Mouse (Mus musculus) lung, embryonic 14.5 days (tissue): Measurements from ENCODE around the gene Arsb. TPM values are rescaled to one million over a fixed set of nuclear protein-coding genes. Genes with fewer than 3 reads are reported as not detected.

Source experiments
- ATAC-seq: fragments of 200-750 bp; cut with Nextera tagmentation; 2 replicates; pipeline ENCODE4 v1.8.0; 2017; ENCODE audit warnings: mild to moderate bottlenecking, moderate TSS enrichment, moderate library complexity; ENCODE audit not compliant: insufficient read depth
- DNase-seq: peaks from one replicate; pipeline ENCODE4 v3.0.0-alpha.2; 2015
- H3K27ac ChIP-seq: fragments of 300-500 bp; sonication (generic); 2 replicates; pipeline ENCODE4 v1.5.1; 2014; ENCODE audit warnings: low read depth, mild to moderate bottlenecking, moderate library complexity
- H3K27me3 ChIP-seq: fragments of 300-500 bp; sonication (generic); 2 replicates; pipeline ENCODE4 v1.6.1; 2014; ENCODE audit warnings: low read length, control low read depth; ENCODE audit not compliant: insufficient read depth
- H3K36me3 ChIP-seq: fragments of 300-500 bp; sonication (generic); 2 replicates; pipeline ENCODE4 v1.6.1; 2014; ENCODE audit warnings: control low read depth; ENCODE audit not compliant: insufficient read depth
- H3K4me1 ChIP-seq: fragments of 300-500 bp; sonication (generic); 2 replicates; pipeline ENCODE4 v1.6.1; 2014; ENCODE audit warnings: antibody characterized with exemption, control low read depth; ENCODE audit not compliant: insufficient read depth
- H3K4me2 ChIP-seq: fragments of 300-500 bp; sonication (generic); 2 replicates; pipeline ENCODE4 v1.6.1; 2014; ENCODE audit warnings: mild to moderate bottlenecking
- H3K4me3 ChIP-seq: fragments of 300-500 bp; sonication (generic); 2 replicates; pipeline ENCODE4 v1.5.1; 2014; ENCODE audit warnings: low read depth, low read length
- H3K9ac ChIP-seq: fragments of 300-500 bp; sonication (generic); 2 replicates; pipeline ENCODE4 v1.6.1; 2014
- H3K9me3 ChIP-seq: fragments of 300-500 bp; sonication (generic); 2 replicates; pipeline ENCODE4 v1.6.1; 2016; ENCODE audit warnings: low read depth, low read length, control low read depth
- CTCF ChIP-seq: IDR thresholded peaks from 2 replicates; pipeline ENCODE4 v1.5.1; 2016; ENCODE audit warnings: antibody characterized with exemption, low read depth
- WGBS: fragments of 180-500 bp; shearing (Covaris S2); extraction: QIAGEN DNeasy Blood & Tissue Kit; methylation state at CpG from one replicate; pipeline ENCODE4 v1.1.7; 2014; 5-methylcytosine and 5-hydroxymethylcytosine counted together
- polyA plus RNA-seq: library from polyadenylated mRNA; unstranded; fragments of >200 nt; fragmentation: Nextera tagmentation; extraction: Ambion mirVana; gene quantifications from 2 replicates; pipeline ENCODE4 v1.2.1, GENCODE M21; 2014

The Arsb gene
- 20.3 and 21.2 TPM in 2 replicates for polyA plus RNA-seq

DNA sequence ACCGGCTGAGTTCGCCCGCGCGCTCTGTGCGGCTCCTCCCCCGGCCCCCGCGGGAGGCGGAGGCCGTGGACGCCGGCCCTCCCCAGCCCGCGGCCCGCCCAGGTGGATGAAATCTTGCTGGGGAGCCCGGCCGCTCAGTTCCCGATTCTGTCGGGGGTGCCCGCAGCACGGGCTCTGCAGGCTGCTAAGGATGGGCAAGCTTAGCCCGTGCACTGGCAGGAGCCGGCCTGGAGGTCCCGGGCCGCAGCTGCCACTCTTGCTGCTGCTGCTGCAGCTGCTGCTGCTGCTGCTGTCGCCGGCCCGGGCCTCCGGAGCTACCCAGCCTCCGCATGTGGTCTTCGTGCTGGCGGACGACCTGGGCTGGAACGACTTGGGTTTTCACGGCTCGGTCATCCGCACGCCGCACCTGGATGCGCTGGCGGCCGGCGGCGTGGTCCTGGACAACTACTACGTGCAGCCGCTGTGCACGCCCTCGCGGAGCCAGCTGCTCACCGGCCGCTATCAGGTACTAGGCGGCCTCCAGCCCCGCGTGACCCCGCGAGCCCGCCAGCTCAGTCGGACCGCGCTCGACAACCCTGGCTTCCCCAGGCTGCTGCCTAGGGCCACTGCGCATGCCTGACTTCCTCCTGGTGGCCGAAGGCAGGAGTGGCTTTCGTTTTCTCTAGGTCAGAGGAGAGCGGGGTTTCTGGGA is at the start of gene Arsb:
TSS of gene Arsb (plus strand) at position 43 of the 691 bp plus-strand sequence.
- under 1% methylated on average over 66 of the region's 66 CpGs for WGBS
- peak within 1 kb of the TSS; percentile 88 for H3K27ac ChIP-seq
- H3K9me3 ChIP-seq = no peaks in the 10 kb centered on the region
- peak within 1 kb of the TSS; percentile 99 for H3K4me2 ChIP-seq
- H3K9ac ChIP-seq = peak within 1 kb of the TSS; percentile 82
- no peaks in the 10 kb centered on the region for H3K27me3 ChIP-seq
- ATAC-seq = peak; percentile 96
- no peaks in the 10 kb centered on the region for H3K36me3 ChIP-seq
- H3K4me1 ChIP-seq = no peaks in the 10 kb centered on the region
- peak; percentile 85 for TF ChIP-seq CTCF
- peak within 1 kb of the TSS; percentile 66 for H3K4me3 ChIP-seq
- peak; percentile 92 for DNase-seq

- Histone ChIP-seq H3K27me3 (0 out of 2 replicates have a peak, but pooled peaks cover 3% of the 10 kb centered on the region), H3K4me3 (no peak overlapping the region), H3K36me3 (no peaks in the 10 kb centered on the region), H3K4me2 (no peak overlapping the region), H3K9me3 (no peaks in the 10 kb centered on the region), H3K9ac (no peak overlapping the region), H3K4me1 (no peaks in the 10 kb centered on the region), H3K27ac (no peak overlapping the region)
- DNase-seq = no peak
- TF ChIP-seq CTCF = no peak
- 59% methylated on average over 4 of the region's 4 CpGs for WGBS
- ATAC-seq = no peak
These were observed 49.5 kb upstream of the Arsb start for GRCm38 (mm10) chr13:93721916-93722315.

DNA sequence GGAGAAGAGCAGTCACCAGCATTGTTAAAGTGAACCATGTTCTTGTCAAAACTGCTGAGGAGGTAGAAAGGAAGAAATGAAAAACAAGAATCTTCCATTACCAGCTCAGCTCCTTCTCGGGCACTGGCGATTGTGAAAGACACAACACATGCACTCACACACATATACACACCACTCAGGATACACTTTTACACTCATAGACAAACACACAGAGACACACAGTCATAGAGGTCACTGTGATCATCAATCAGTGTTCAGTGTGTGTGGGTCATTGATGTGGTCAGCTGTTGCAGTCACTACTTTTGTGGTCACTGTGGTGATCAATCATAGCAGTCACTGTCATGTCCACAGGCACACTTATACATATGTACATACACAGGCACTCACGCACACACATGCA is 48.0 kb upstream of the Arsb start:
- WGBS = 75% methylated on average over 3 of the region's 3 CpGs
- H3K4me2 ChIP-seq = no peak overlapping the region
- H3K27me3 ChIP-seq = 0 out of 2 replicates have a peak, but pooled peaks cover 3% of the 10 kb centered on the region
- no peak for TF ChIP-seq CTCF
- H3K9ac ChIP-seq = no peak overlapping the region
- no peaks in the 10 kb centered on the region for H3K4me1 ChIP-seq
- H3K36me3 ChIP-seq = no peaks in the 10 kb centered on the region
- ATAC-seq (peak; percentile 24; the same call in 1 of the 2 replicates), DNase-seq (no peak)
- no peaks in the 10 kb centered on the region for H3K9me3 ChIP-seq
- H3K27ac ChIP-seq = no peak overlapping the region
- no peak overlapping the region for H3K4me3 ChIP-seq

- Histone ChIP-seq H3K4me2 (no peak overlapping the region), H3K9ac (no peak overlapping the region), H3K9me3 (no peaks in the 10 kb centered on the region), H3K4me3 (no peak overlapping the region), H3K36me3 (no peaks in the 10 kb centered on the region), H3K27ac (no peak overlapping the region), H3K4me1 (no peaks in the 10 kb centered on the region), H3K27me3 (0 out of 2 replicates have a peak, but pooled peaks cover 3% of the 10 kb centered on the region)
- 17% methylated on average over 2 of the region's 2 CpGs for WGBS
- peak; percentile 62 for TF ChIP-seq CTCF
- no peak for ATAC-seq
- peak; percentile 43 for DNase-seq
These were observed 47.2 kb upstream of the Arsb start for GRCm38 (mm10) chr13:93724206-93724605.

DNA sequence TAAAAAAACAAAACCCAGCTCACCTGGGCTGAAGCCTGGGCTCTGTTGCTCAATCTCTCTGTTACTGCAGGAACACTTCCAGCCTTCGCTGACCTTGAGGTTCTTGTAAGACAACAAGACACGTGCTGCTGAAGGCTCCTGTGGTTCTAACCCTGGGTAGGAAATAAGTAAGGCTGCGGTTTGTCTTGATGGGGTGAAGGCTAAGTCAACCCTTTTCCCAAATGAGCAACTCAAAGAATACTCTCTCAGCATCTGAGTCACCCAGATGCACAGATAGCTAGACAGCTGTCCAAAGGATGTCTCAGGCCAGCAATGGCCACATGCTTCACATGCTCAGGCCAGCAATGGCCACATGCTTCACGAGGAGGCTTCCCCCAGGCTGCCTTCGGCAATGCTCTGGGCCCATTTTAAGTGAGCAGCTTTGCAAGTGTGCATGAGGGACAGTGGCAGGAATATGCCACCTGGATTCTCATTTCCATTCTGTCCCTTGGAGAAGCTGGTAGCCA is 36.2 kb upstream of the Arsb start:
- Histone ChIP-seq H3K27ac (no peak overlapping the region), H3K9ac (no peak overlapping the region), H3K27me3 (no peaks in the 10 kb centered on the region), H3K4me1 (no peaks in the 10 kb centered on the region), H3K36me3 (no peaks in the 10 kb centered on the region), H3K9me3 (no peaks in the 10 kb centered on the region), H3K4me2 (no peak overlapping the region), H3K4me3 (no peak overlapping the region)
- no peak for DNase-seq
- 82% methylated on average over 5 of the region's 5 CpGs for WGBS
- no peak for TF ChIP-seq CTCF
- no peak for ATAC-seq

- Histone ChIP-seq H3K4me3 (no peak overlapping the region), H3K9me3 (no peaks in the 10 kb centered on the region), H3K4me1 (no peaks in the 10 kb centered on the region), H3K27ac (no peak overlapping the region), H3K9ac (no peak overlapping the region), H3K4me2 (no peak overlapping the region), H3K27me3 (no peaks in the 10 kb centered on the region), H3K36me3 (no peaks in the 10 kb centered on the region)
- ATAC-seq (no peak), DNase-seq (no peak)
- 43% methylated on average over 8 of the region's 8 CpGs for WGBS
- no peak for TF ChIP-seq CTCF
These were observed 27.3 kb upstream of the Arsb start for GRCm38 (mm10) chr13:93744118-93744517.

- Histone ChIP-seq H3K27ac (no peak overlapping the region), H3K27me3 (no peaks in the 10 kb centered on the region), H3K9me3 (no peaks in the 10 kb centered on the region), H3K4me2 (no peak overlapping the region), H3K4me1 (no peaks in the 10 kb centered on the region), H3K36me3 (no peaks in the 10 kb centered on the region), H3K9ac (no peak overlapping the region), H3K4me3 (no peak overlapping the region)
- ATAC-seq = no peak
- WGBS = 54% methylated on average over 14 of the region's 14 CpGs
- no peak for TF ChIP-seq CTCF
- no peak for DNase-seq
These were observed 18.6 kb upstream of the Arsb start for GRCm38 (mm10) chr13:93752597-93753400.
